Mouse (Mus musculus) layer of hippocampus, adult 18-20 months (tissue): ENCODE measurements around the gene Pcx. TPM values are rescaled to one million over a fixed set of nuclear protein-coding genes. Genes with fewer than 3 reads are reported as not detected.

Experiments used
- DNase-seq, 2 experiments: peaks; one replicate each; pipeline ENCODE4 v3.0.0; 2022; ENCODE audit warnings: low spot score in 2 of 2
- total RNA-seq, 2 experiments: library from RNA; stranded (reverse); gene quantifications; 2 replicates each; pipeline ENCODE4 v1.2.3; 2021

The Pcx gene
- total RNA-seq, 2 experiments from 2014 or later: 66.2 to 67.1 TPM

GRCm38 (mm10) chr19:4615151-4616093 lies 105.2 kb downstream of the Pcx start, which contains the start of gene Lrfn4:
TSS of gene Lrfn4 (minus strand) at chr19:4615667.
- DNase-seq: peak; percentile 89

- DNase-seq: no peak
These were observed 106.3 kb downstream of the Pcx start for GRCm38 (mm10) chr19:4616546-4616945.

GRCm38 (mm10) chr19:4618183-4618582 lies 107.9 kb downstream of the Pcx start:
- no peak for DNase-seq

DNA sequence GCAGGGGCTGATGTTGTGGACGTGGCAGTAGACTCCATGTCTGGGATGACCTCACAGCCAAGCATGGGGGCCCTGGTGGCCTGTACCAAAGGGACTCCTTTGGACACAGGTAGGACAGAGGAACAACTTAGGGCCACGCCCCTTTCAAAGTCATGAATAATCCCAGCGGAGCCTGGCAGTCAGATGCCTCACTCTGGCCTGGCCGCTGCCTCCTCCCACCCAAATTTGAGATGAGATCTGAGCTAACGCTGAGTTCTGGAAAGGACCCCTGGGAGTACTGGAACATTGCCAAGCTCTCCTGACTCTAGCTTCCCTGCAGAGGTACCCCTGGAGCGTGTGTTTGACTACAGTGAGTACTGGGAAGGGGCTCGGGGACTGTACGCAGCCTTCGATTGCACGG lies 109.2 kb downstream of the Pcx start:
- no peak for DNase-seq

- no peak for DNase-seq
These were observed 110.4 kb downstream of the Pcx start for GRCm38 (mm10) chr19:4620721-4621120.

DNA sequence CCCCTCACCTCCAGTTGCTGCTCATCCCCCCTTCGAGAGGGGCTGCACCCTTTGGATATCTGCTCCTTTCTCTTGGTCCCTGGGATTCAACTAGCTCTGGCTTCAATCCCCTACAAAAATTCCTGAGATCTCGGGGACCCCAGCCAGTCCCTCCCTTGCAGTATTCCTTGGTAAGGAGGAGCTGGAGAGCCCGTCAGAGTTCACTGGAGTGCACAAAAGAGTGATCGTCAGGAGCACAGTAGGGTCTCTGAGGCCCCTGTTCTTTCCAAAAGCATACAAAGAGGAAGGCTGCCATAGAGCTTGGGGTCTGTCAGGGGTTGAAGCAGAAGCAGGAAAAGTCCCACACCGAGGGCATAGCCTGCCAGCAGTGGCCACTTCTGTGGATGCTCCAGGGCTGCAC lies 112.5 kb downstream of the Pcx start:
- DNase-seq: no peak

DNA sequence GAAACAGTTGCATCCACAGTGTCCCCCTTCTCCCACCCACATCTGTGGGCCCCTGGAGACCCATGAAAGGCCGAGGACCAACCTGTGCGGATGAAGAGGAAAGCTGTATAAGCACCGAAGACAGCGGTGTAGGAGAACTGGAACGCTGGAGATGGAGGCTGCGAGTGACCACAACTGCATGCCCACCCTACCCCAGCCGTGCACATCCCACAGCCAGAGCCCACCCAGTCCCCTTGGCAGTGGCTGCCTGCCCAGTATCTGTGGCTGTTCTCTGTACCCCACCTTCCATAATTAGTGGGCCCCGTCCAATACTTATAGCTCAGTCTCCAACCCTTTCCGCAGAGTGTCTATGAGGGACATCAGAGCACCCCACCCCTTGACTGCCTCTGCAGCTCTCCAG lies 113.1 kb downstream of the Pcx start:
- DNase-seq: no peak

DNA sequence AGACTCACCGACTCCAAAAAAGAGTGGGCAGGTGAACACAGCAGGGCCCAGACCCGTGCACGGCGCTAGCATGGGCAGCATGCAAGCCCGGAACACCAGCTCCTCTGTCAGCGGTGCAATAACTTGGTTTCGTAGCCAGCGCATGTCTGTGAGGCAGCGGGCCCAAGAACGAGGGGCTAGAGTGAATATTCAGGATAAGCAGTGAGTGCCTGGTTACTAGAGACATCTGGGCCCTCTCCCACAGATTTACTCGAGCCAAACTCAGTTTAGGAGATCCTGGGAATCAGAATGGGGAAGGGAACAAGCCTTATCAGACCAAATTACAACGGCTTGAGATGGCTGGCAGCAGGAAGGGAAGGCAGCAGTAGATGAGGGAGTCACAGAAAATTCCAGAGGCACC lies 113.7 kb downstream of the Pcx start:
- DNase-seq: no peak

DNA sequence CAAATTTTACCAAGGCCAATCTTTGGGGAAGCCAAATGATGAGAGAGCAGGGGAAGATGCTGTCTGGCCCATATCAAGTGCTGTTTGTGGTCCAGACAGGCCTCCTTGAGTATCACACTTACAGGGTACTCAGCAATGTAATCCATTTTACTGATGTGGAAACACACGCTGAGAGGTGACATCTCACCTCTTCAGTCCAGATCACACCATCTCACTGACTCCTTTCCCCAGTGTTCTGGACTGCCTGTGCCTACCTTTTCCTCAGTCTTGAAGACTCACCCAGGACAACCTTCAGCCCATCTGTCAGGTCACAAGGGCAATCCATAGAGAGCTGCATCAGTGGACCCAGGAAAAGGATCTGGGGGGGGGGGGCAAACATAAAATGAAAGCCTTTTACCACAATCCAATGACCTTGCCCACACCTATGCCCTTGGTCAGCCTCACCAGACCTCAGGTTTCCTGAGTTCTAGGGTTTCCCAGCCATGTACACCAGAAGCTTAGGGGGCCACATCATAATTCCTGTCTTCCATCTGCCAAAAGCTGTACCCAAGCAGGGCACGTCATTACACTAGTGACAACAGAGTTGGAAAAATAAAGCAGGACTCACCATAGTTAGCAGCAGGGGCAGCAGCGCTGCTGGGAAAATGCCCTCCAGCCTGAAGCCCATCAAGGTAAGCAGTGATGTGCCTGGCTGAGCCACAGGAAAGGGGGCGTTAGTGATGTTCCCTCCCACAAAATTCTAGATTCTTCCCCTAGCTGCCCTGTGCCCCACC lies 114.3 kb downstream of the Pcx start:
- DNase-seq: peak in 1 of 2 experiments; percentile 44

DNA sequence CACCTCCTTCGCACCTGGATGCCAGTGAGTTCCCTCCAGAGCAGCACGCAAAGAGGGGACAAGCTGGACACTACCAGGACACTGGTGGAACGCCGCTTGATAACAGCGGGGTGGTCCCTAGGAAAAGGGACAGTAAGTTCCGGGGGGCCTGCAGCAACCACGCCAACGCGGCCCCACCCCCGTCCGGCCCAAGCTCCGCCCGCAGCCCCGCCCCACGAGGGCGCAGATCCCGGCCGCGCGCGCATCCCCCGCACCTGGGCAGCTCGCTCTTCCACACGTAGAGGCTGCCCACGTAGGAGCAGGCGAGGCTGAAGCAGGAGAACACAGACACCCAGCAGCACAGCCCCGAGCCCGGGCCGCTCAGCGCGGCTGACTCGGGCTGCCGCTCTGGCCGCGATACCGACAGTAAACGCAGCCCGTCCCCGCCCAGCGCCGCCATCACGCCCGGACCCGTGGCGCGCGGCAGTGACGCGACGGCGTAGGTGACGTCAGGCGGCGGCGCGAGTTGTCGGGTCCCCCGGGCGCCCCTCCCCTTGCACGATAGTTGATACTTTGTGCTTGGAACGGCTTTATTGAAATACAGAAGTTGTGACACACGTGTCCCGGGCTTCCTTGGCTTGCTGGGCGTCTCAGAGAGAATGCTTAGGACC lies 115.0 kb downstream of the Pcx start, which contains the start of gene Rce1:
Gene Rce1, minus strand, starts transcription at position 463 of the 650 bp plus-strand sequence.
- peak; percentile 88 to 93 for DNase-seq

- no peak for DNase-seq
These were observed 115.7 kb downstream of the Pcx start for GRCm38 (mm10) chr19:4625829-4626535.

DNA sequence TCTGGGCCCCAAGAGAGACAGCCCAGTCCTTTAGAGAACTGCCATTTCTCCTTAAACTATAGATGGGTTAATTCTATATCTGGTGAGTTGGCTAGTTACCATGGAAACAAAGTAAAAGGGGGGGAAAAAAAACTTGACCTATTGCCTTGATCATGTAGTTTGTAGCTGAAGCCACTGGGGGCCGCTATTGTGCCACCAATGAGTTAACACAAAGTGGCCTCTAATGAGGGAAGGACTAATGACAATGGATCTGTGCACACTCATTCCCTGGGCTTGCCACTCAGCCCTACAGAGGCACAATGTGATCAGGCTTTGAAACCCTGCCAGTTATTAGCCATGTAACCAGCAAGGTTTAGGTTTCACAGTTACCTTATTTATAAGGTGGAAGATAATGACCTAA lies 118.5 kb downstream of the Pcx start:
- DNase-seq: peak in 1 of 2 experiments; percentile 83

- no peak for DNase-seq
These were observed 125.7 kb downstream of the Pcx start for GRCm38 (mm10) chr19:4635986-4636385.

DNA sequence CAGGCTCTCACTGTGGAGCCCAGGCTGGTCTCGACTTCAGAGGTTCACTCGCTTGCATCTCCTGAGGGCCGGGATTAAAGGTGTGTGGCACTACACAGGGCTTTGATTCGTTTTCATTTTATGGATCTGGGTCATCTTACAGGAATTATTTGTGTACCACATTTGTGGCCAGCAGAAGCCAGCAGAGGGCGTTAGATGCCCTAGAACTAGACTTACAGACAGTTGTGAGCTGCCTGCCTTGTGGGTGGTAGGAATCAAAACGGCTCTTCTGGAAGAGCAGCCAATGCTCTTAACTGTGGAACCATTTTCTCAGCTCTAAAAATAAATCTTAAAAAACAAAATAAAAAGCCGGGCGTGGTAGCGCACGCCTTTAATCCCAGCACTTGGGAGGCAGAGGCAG lies 134.0 kb downstream of the Pcx start:
- peak; percentile 59 to 93 for DNase-seq

GRCm38 (mm10) chr19:4646917-4647492 lies 136.7 kb downstream of the Pcx start:
- DNase-seq: peak; percentile 41 to 67

GRCm38 (mm10) chr19:4658156-4658555 lies 147.9 kb downstream of the Pcx start:
- no peak for DNase-seq

DNA sequence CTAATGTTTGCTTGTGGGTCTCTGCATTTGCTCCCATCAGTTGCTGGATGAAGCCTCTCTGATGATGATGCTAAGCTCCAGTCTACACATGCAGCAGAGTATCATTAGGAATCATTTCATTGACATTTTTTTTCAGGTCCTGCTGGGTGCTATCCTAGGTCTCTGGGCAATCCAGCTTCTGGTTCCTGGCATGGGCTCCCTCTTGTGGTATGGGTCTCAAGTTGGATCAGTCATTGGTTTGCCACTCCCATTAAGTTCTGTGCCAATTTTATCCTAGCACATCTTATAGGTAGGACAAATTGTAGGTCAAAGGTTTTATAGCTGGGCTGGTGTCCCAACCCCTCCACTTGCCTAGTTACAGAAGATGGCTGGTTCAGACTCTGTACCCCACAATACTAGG lies 156.5 kb downstream of the Pcx start:
- DNase-seq: no peak

DNA sequence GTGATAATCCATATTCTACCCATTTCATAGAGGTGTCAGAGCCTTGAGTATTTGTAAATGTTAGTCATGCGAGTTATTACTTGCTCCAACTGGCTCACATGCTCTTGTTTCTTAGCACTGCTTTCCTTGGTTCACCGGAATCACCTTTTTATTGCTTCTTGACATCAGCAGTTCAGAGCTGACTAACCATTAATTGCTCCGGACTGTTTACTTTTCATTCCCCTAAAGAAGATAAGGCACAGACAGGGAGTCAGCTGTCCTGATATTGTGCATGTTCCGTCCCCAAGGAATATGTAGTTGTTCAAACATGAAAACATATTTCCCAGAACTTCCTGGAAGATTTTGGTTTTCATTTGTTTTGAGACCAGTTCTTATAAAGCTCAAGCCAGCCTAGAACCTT lies 160.5 kb downstream of the Pcx start:
- no peak for DNase-seq
